Mouse (Mus musculus) embryonic facial prominence, embryonic 11.5 days (tissue): Measurements from ENCODE around the gene Tead4. TPM values are rescaled to one million over a fixed set of nuclear protein-coding genes. Genes with fewer than 3 reads are reported as not detected.

Experiments used
- ATAC-seq: fragments of 200-750 bp; cut with Nextera tagmentation; replicated peaks from 2 replicates; pipeline ENCODE4 v1.8.0; 2017; ENCODE audit warnings: low read depth; ENCODE audit not compliant: insufficient number of reproducible peaks, low FRiP score, low TSS enrichment
- DNase-seq: peaks from one replicate; pipeline ENCODE4 v3.0.0-alpha.2; 2015; ENCODE audit warnings: low spot score
- H3K27ac ChIP-seq: fragments of 300-500 bp; sonication (generic); replicated peaks from 2 replicates; pipeline ENCODE4 v1.5.1; 2014; ENCODE audit warnings: mild to moderate bottlenecking, low read depth, low read length, control low read depth
- H3K27me3 ChIP-seq: fragments of 300-500 bp; sonication (generic); 2 replicates; pipeline ENCODE4 v1.6.1; 2014; ENCODE audit warnings: mild to moderate bottlenecking, low read length, moderate library complexity, mixed read lengths; ENCODE audit not compliant: control insufficient read depth, insufficient read depth
- H3K36me3 ChIP-seq: fragments of 300-500 bp; sonication (generic); replicated peaks from 2 replicates; pipeline ENCODE4 v1.6.1; 2014; ENCODE audit warnings: low read depth, mild to moderate bottlenecking, low read length, moderate library complexity, mixed read lengths; ENCODE audit not compliant: control insufficient read depth, insufficient read depth
- H3K4me1 ChIP-seq: fragments of 300-500 bp; sonication (generic); 2 replicates; pipeline ENCODE4 v1.6.1; 2014; ENCODE audit warnings: low read length, mixed read lengths; ENCODE audit not compliant: control insufficient read depth, insufficient read depth
- H3K4me2 ChIP-seq: fragments of 300-500 bp; sonication (generic); 2 replicates; pipeline ENCODE4 v1.6.1; 2014; ENCODE audit warnings: low read depth, mild to moderate bottlenecking, control low read depth, low read length, moderate library complexity
- H3K4me3 ChIP-seq: fragments of 300-500 bp; sonication (generic); 2 replicates; pipeline ENCODE4 v1.5.1; 2014; ENCODE audit warnings: low read depth, low read length, control low read depth
- H3K9ac ChIP-seq: fragments of 300-500 bp; sonication (generic); replicated peaks from 2 replicates; pipeline ENCODE4 v1.6.1; 2014; ENCODE audit warnings: mild to moderate bottlenecking, control low read depth, low read length
- H3K9me3 ChIP-seq: fragments of 300-500 bp; sonication (generic); replicated peaks from 2 replicates; pipeline ENCODE4 v1.6.1; 2016; ENCODE audit warnings: mild to moderate bottlenecking, low read length, inconsistent platforms, mixed read lengths; ENCODE audit not compliant: control insufficient read depth
- WGBS: fragments of 180-500 bp; shearing (Covaris S2); extraction: QIAGEN DNeasy Blood & Tissue Kit; methylation state at CpG from one replicate; pipeline ENCODE4 v1.1.7; 2014; 5-methylcytosine and 5-hydroxymethylcytosine counted together
- polyA plus RNA-seq: library from polyadenylated mRNA; unstranded; fragments of >200 nt; fragmentation: Nextera tagmentation; extraction: Ambion mirVana; gene quantifications from 2 replicates; pipeline ENCODE4 v1.2.1, GENCODE M21; 2014

The Tead4 gene
- 1.4 and 2.3 TPM in 2 replicates for polyA plus RNA-seq

DNA sequence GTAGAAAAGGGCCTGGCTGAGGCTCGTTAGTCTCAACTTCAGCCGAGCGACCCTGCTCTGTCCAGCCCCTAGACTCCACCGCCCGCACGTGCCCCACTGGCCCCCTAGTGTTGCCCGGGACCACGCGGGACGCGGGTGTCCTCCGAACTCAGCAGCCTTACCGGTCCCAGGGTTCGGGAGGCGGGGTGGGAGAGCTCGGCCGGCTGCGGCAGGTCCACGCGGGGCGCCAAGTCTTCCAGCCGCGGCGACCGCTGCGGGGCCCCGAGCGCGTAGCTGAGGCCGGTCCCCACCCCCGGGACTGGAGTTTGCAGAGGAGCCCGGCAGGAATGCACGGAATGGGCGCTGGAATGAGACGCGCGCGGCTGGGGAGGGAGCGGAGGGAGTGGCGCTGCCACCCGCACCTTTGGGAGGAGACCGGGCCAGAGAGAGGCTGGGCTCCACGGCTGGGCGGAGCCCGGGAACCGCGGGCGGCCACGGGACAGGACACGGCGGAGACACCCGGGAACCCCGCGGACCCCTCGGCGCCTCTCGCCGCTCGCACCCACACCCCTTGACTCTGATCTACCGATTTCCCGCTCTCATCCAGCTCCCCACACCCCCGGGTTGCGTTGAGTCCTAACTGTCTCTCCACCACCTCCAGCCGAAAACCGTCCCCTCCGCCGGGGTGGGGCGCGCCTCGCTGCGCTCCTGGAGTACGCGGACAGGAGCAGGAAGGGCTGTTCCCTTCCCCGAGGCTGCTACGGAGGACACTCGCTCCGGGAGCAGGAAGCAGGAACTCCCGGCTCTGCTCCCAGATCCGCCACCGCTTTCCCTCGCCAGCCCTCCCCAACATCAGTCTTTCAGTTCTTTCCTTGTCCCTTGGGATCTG is at the start of gene Tead4:
Gene Tead4 (minus strand): TSS at position 690 of the 868 bp plus-strand sequence.
- H3K9me3 ChIP-seq, result no peaks in the 10 kb centered on the region
- H3K4me3 ChIP-seq, result peak within 1 kb of the TSS; percentile 70
- ATAC-seq (peak; percentile 80), DNase-seq (peak; percentile 65)
- no peaks in the 10 kb centered on the region for H3K36me3 ChIP-seq
- H3K9ac ChIP-seq, result peak within 1 kb of the TSS; percentile 59
- peaks cover 10% of the 10 kb centered on the region for H3K27me3 ChIP-seq
- H3K4me2 ChIP-seq, result peak within 1 kb of the TSS; percentile 96
- peaks cover 3% of the 10 kb centered on the region; the same call in 1 of the 2 replicates for H3K4me1 ChIP-seq
- 0% methylated on average over 75 of the region's 81 CpGs for WGBS
- H3K27ac ChIP-seq, result no peak within 1 kb of the TSS

GRCm38 (mm10) chr6:128349711-128350110 is 49.1 kb upstream of the Tead4 start:
- Histone ChIP-seq H3K27ac (no peak overlapping the region), H3K9ac (no peak overlapping the region), H3K9me3 (no peaks in the 10 kb centered on the region), H3K36me3 (no peaks in the 10 kb centered on the region; the same call in 1 of the 2 replicates), H3K4me1 (no peaks in the 10 kb centered on the region), H3K4me2 (no peak overlapping the region), H3K27me3 (no peaks in the 10 kb centered on the region), H3K4me3 (no peak overlapping the region)
- DNase-seq (no peak), ATAC-seq (no peak)
- WGBS, result 39% methylated on average over 7 of the region's 7 CpGs

DNA sequence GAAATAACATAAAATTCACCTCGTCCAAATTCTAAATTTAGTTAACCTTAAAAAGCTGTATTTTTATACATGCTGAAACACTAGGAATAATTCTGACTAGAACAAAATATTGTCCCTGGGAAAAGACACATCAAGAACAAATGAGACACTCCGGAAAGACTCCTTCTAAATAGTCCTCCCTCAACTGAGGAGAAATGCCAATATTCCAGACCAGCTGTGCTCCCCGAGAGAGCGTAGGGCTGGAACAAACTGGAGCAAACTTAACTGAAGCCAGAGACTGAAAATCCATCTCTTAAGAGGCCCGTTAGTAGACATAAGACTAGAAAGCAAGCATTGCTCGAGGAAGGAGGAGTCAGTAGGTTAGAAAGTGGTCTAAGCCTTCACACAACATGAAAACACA is 46.2 kb upstream of the Tead4 start:
- no peak overlapping the region for H3K27ac ChIP-seq
- H3K36me3 ChIP-seq, result no peaks in the 10 kb centered on the region; the same call in 1 of the 2 replicates
- no peak overlapping the region for H3K4me2 ChIP-seq
- no peaks in the 10 kb centered on the region for H3K4me1 ChIP-seq
- no peak for ATAC-seq
- H3K4me3 ChIP-seq, result no peak overlapping the region
- H3K27me3 ChIP-seq, result no peaks in the 10 kb centered on the region
- 89% methylated on average over 6 of the region's 6 CpGs for WGBS
- H3K9me3 ChIP-seq, result no peaks in the 10 kb centered on the region
- H3K9ac ChIP-seq, result no peak overlapping the region
- DNase-seq, result no peak

DNA sequence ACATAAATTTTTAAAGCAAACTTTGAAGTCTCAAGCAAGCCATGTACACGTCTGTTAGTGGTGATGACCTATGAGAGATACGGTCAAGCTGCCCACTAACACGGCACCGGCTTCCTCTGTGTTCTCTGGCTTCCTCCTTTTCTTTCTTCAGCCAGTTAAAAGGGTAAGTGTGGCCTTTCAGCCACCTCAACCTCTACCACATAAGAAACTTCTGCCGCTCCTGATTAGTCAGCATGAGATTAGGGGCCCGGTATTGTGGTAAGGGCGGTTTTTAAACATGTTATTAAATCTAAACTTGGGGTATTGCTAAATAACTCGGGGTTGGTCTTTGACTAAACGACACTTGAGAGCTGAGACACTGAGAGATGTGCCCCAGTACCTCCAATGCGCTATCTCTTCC is 45.0 kb upstream of the Tead4 start:
- no peak overlapping the region for H3K27ac ChIP-seq
- H3K4me2 ChIP-seq, result no peak overlapping the region
- no peaks in the 10 kb centered on the region for H3K36me3 ChIP-seq
- no peak overlapping the region for H3K9ac ChIP-seq
- no peak for DNase-seq
- H3K4me3 ChIP-seq, result no peak overlapping the region
- H3K4me1 ChIP-seq, result no peaks in the 10 kb centered on the region
- no peak for ATAC-seq
- H3K27me3 ChIP-seq, result no peaks in the 10 kb centered on the region
- H3K9me3 ChIP-seq, result no peaks in the 10 kb centered on the region
- 87% methylated on average over 10 of the region's 10 CpGs for WGBS

GRCm38 (mm10) chr6:128341956-128342723 is 41.5 kb upstream of the Tead4 start:
- Histone ChIP-seq H3K9me3 (no peaks in the 10 kb centered on the region), H3K27me3 (no peaks in the 10 kb centered on the region), H3K36me3 (no peaks in the 10 kb centered on the region), H3K4me2 (no peak overlapping the region), H3K9ac (no peak overlapping the region), H3K4me1 (no peaks in the 10 kb centered on the region), H3K27ac (no peak overlapping the region), H3K4me3 (no peak overlapping the region)
- no peak for ATAC-seq
- WGBS, result 94% methylated on average over 11 of the region's 11 CpGs
- DNase-seq, result no peak

- Histone ChIP-seq H3K4me2 (no peak overlapping the region), H3K27me3 (no peaks in the 10 kb centered on the region), H3K9ac (no peak overlapping the region), H3K9me3 (no peaks in the 10 kb centered on the region), H3K27ac (no peak overlapping the region), H3K4me1 (no peaks in the 10 kb centered on the region), H3K36me3 (no peaks in the 10 kb centered on the region), H3K4me3 (no peak overlapping the region)
- DNase-seq (peak; percentile 41), ATAC-seq (no peak; the same call in 1 of the 2 replicates)
- 36% methylated on average over 5 of the region's 5 CpGs for WGBS
Observed at GRCm38 (mm10) chr6:128338876-128339275, 38.3 kb upstream of the Tead4 start.

- ATAC-seq (no peak), DNase-seq (no peak)
- no peaks in the 10 kb centered on the region for H3K4me1 ChIP-seq
- no peaks in the 10 kb centered on the region for H3K27me3 ChIP-seq
- H3K9ac ChIP-seq, result no peak overlapping the region
- no peak overlapping the region for H3K4me3 ChIP-seq
- WGBS, result 82% methylated on average over 7 of the region's 7 CpGs
- no peaks in the 10 kb centered on the region for H3K9me3 ChIP-seq
- no peaks in the 10 kb centered on the region; the same call in 1 of the 2 replicates for H3K36me3 ChIP-seq
- no peak overlapping the region for H3K27ac ChIP-seq
- H3K4me2 ChIP-seq, result no peak overlapping the region
Observed at GRCm38 (mm10) chr6:128337467-128337866, 36.8 kb upstream of the Tead4 start.
